In genomic region chrX:12587192-12587957, GRCm38 (mm10) we compare ENCODE assay signal across 8 mouse cellular contexts. TPM values are rescaled to one million over a fixed set of nuclear protein-coding genes. Genes with fewer than 3 reads are reported as not detected.
DNase-seq lines count a peak whose midpoint lies in the region; ATAC-seq and TF ChIP-seq lines count a peak whose summit lies in the region.

Gene Atp6ap2 (plus strand): TSS chrX:12587801.

- no peak for TF ChIP-seq CTCF in cortical plate, adult 2 months (IDR thresholded peaks at IDR 0.05; ENCODE audit: extremely low read depth, insufficient read depth, low read length)

- peak within 1 kb of the TSS; percentile 66 for H3K4me3 ChIP-seq in cortical plate, adult 2 months (ENCODE audit: insufficient read depth, low read length)
- peak within 1 kb of the TSS; percentile 95 for H3K4me3 ChIP-seq in megakaryocyte, embryonic 14.5 days (replicated peaks)

- H3K27ac ChIP-seq in cortical plate, adult 2 months (ENCODE audit: insufficient read depth, low read length), result no peak within 1 kb of the TSS

- peak; percentile 91 for TF ChIP-seq POLR2A in cortical plate, adult 2 months (IDR thresholded peaks at IDR 0.05; ENCODE audit: extremely low read depth, insufficient read depth, low read length)

- no peaks in the 10 kb centered on the region for H3K36me3 ChIP-seq in megakaryocyte, embryonic 14.5 days (replicated peaks; ENCODE audit: low read length)

- DNase-seq in gastrocnemius, adult 8-10 months (ENCODE audit: low spot score in 2 of 2), result peak; percentile 88 to 89
- DNase-seq in hindlimb bud, embryonic 11.5 days (ENCODE audit: extremely low spot score, low read depth, low spot score), result peak; percentile 64
- peak; percentile 70 to 95 for DNase-seq in left cerebral cortex, adult 8-10 months (ENCODE audit: low spot score in 2 of 2)
- peak; percentile 95 to 97 for DNase-seq in right cerebral cortex, postnatal 10 days (ENCODE audit: low spot score in 2 of 2)
- peak; percentile 74 for DNase-seq in urinary bladder, postnatal 25 days (ENCODE audit: low spot score)

- peaks cover 23% of the 10 kb centered on the region for H3K27me3 ChIP-seq in megakaryocyte, embryonic 14.5 days (replicated peaks)

- 0 out of 2 replicates have a peak, but pooled peaks cover 3% of the 10 kb centered on the region for H3K4me1 ChIP-seq in cortical plate, adult 2 months (ENCODE audit: control insufficient read depth, insufficient read depth, low read length)
- peaks cover 10% of the 10 kb centered on the region for H3K4me1 ChIP-seq in megakaryocyte, embryonic 14.5 days

- ATAC-seq in activated CD4-positive, CD25-positive, alpha-beta regulatory T cell, adult 4 months, result peak; percentile 96

- peaks cover 4% of the 10 kb centered on the region for H3K9me3 ChIP-seq in megakaryocyte, embryonic 14.5 days

RNA-seq across cellular contexts. Expression of gene Atp6ap2, which starts in this region (rescaled TPM):
- 10 to 100 TPM; 60.7 to 68.1 TPM for polyA plus RNA-seq in activated CD4-positive, CD25-positive, alpha-beta regulatory T cell, adult 4 months (2017; shearing (Covaris generic))
- polyA plus RNA-seq in cortical plate, adult 2 months (2012; rRNA removed), result 155 and 156 TPM in 2 replicates
- total RNA-seq in gastrocnemius, adult 8-10 months (2022), result 10 to 100 TPM; 11.4 to 13.6 (median 13.0) TPM
- 100 to 1,000 TPM; 206 to 228 (median 213) TPM for total RNA-seq in left cerebral cortex, adult 8-10 months (2022)
- polyA plus RNA-seq in megakaryocyte, embryonic 14.5 days (2012; ENCODE audit: insufficient read depth, low replicate concordance), result 1.1 TPM in 1 of 2 replicates, not detected in the other

Comparison
In these comparisons a context has a peak if more than half of its experiments do, and no peak if none do; other contexts are left out.
1. RNA of gene Atp6ap2 (total RNA-seq): 206 to 228 TPM in left cerebral cortex, adult 8-10 months; 11.4 to 13.6 TPM in gastrocnemius, adult 8-10 months; every median in the first group is over 10 times any median in the second.
2. RNA of gene Atp6ap2 (polyA plus RNA-seq): 155 to 156 TPM in cortical plate, adult 2 months and 60.7 to 68.1 TPM in activated CD4-positive, CD25-positive, alpha-beta regulatory T cell, adult 4 months; 1.1 TPM in megakaryocyte, embryonic 14.5 days; every median in the first group is over 10 times any median in the second.
3. Peak in every context shown above with its lines, with median percentiles within 50 percentile points of each other: DNase-seq.